Mouse (Mus musculus) ES-Bruce4 (cell line): ENCODE measurements at regions not wholly inside any gene's neighbourhood (a gene's known extent, or its start where the extent isn't known, plus 50 kb on each side); places are given as distances from the start of the nearest gene placed in this dataset.

Source experiments
- H3K27ac ChIP-seq: 2 replicates; pipeline ENCODE4 v1.5.1; 2012; ENCODE audit warnings: low read length, inconsistent platforms; ENCODE audit not compliant: insufficient read depth
- H3K27me3 ChIP-seq: 2 replicates; pipeline ENCODE4 v1.6.1; 2012; ENCODE audit warnings: mild to moderate bottlenecking, low read length, inconsistent platforms; ENCODE audit not compliant: control insufficient read depth, poor library complexity, insufficient read depth, severe bottlenecking
- H3K36me3 ChIP-seq: 2 replicates; pipeline ENCODE4 v1.6.1; 2012; ENCODE audit warnings: inconsistent platforms, mild to moderate bottlenecking, low read length, moderate library complexity; ENCODE audit not compliant: control insufficient read depth, poor library complexity, insufficient read depth, severe bottlenecking
- H3K4me1 ChIP-seq: one replicate; pipeline ENCODE4 v1.8.1; 2011; ENCODE audit warnings: low read length; ENCODE audit not compliant: control insufficient read depth, insufficient read depth
- H3K4me3 ChIP-seq: 2 replicates; pipeline ENCODE4 v1.5.1; 2011; ENCODE audit warnings: low read depth, mild to moderate bottlenecking, low read length
- H3K9ac ChIP-seq: 2 replicates; pipeline ENCODE4 v1.6.1; 2012; ENCODE audit warnings: low read depth, mild to moderate bottlenecking, inconsistent platforms; ENCODE audit not compliant: poor library complexity, severe bottlenecking
- H3K9me3 ChIP-seq: replicated peaks from 2 replicates; pipeline ENCODE4 v1.6.1; 2012; ENCODE audit warnings: mild to moderate bottlenecking, low read length, inconsistent platforms; ENCODE audit not compliant: control insufficient read depth, poor library complexity, insufficient read depth, severe bottlenecking
- CTCF ChIP-seq: IDR thresholded peaks from one replicate; pipeline ENCODE4 v1.8.1; 2011; ENCODE audit warnings: low read depth, low read length
- EP300 ChIP-seq: IDR thresholded peaks from 2 replicates; pipeline ENCODE4 v1.6.1; 2011; ENCODE audit warnings: low read depth, low read length; ENCODE audit not compliant: insufficient read depth
- POLR2A ChIP-seq: IDR thresholded peaks from one replicate; pipeline ENCODE4 v1.8.1; 2011; ENCODE audit warnings: low read length; ENCODE audit not compliant: insufficient read depth

DNA sequence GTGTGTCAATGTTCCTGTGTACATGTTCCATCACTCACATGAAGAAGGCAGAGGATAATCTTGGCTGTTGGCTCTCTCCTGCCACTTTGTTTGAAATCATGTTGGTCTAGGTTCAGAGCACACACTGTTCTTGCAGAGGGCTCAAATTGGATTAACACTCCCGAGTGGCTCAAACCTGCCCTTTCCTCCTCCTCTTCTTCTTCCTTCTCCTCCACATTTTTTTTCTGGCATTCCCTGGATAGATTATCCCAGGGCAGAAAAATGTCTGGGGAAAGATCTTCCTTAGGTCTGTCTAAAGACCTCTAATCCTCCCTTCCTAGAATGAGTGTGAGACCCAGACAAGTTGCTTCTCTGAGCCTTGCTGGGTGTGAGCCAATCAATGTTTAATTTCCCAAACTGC is 594.4 kb upstream of the 3110018I06Rik start:
- no peak for TF ChIP-seq CTCF
- TF ChIP-seq POLR2A, result no peak
- no peak for TF ChIP-seq EP300
- H3K27ac ChIP-seq, result no peak overlapping the region
- H3K36me3 ChIP-seq, result no peaks in the 10 kb centered on the region
- H3K9ac ChIP-seq, result no peak overlapping the region
- no peaks in the 10 kb centered on the region for H3K27me3 ChIP-seq
- no peaks in the 10 kb centered on the region for H3K9me3 ChIP-seq
- no peaks in the 10 kb centered on the region for H3K4me1 ChIP-seq
- no peak overlapping the region for H3K4me3 ChIP-seq

DNA sequence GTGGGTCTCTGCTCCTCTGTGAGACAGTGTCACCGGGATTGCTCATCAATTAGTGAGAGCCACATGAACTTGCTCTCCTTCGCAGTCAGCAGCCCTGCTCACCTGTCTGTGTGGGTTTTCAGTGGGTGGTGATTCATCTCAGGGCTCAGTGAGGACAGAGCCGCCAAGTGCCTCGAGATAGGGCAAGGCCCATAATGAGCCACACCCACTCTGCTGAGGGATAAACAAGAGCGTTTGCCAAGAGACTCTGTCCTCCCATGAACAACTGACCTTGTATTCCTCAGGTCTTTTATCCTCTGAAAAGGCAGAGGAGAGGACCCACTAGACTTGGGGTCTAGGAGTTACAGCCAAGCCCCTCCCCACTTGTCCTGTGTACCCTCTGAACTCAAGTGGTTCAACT is 584.2 kb upstream of the 3110018I06Rik start:
- Histone ChIP-seq H3K9ac (no peak overlapping the region), H3K27me3 (no peaks in the 10 kb centered on the region), H3K4me1 (no peaks in the 10 kb centered on the region), H3K4me3 (no peak overlapping the region), H3K36me3 (no peaks in the 10 kb centered on the region), H3K27ac (no peak overlapping the region), H3K9me3 (no peaks in the 10 kb centered on the region)
- no peak for TF ChIP-seq POLR2A
- no peak for TF ChIP-seq CTCF
- no peak for TF ChIP-seq EP300

DNA sequence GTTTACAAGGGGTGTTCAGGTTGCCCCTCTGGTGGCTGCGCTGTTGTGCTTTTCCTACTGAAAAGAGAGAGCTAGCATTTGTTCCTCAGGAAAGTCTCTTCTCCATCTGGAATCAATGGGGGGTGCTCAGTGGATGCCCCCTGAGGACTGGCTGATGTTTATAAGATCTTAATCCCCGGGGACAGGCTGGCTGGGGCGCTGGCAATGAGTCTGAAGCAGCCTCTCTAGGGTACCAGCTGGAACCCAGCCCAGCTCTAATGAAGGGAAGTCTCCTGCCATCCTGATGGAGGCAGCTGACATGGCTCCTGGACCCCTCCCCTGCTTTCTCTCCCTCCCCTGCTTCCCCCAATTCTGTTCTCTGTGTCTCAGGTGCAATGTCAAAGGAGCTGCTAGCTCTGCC is 575.6 kb upstream of the 3110018I06Rik start:
- Histone ChIP-seq H3K4me3 (no peak overlapping the region), H3K27me3 (no peaks in the 10 kb centered on the region), H3K4me1 (no peaks in the 10 kb centered on the region), H3K27ac (no peak overlapping the region), H3K36me3 (no peaks in the 10 kb centered on the region), H3K9me3 (no peaks in the 10 kb centered on the region), H3K9ac (no peak overlapping the region)
- TF ChIP-seq EP300 (no peak), POLR2A (no peak)

DNA sequence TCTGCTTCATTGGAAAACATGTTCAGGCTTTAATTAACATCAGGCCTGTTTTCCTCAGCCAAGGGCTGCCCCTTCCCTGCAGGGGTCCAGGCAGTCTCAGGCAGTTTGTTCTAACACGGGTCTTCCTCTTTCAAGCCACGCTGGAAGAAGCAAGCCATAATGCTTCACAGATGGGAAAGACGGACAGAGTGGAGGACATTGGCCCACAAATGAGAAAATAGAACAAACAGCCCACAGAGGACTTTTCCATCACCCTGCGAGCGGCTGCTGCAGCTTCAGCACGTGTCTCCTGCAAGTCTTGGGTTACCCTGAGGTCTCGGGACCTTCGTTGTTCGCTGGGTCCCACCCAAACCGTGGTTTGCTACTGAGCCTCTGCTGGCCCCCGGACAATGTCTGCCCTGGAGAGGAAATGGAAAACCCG is 565.9 kb upstream of the 3110018I06Rik start:
- Histone ChIP-seq H3K9me3 (no peaks in the 10 kb centered on the region), H3K27ac (no peak overlapping the region), H3K27me3 (no peaks in the 10 kb centered on the region), H3K4me1 (no peaks in the 10 kb centered on the region), H3K4me3 (no peak overlapping the region), H3K9ac (no peak overlapping the region), H3K36me3 (no peaks in the 10 kb centered on the region)
- TF ChIP-seq EP300, result no peak
- TF ChIP-seq CTCF, result no peak
- no peak for TF ChIP-seq POLR2A

DNA sequence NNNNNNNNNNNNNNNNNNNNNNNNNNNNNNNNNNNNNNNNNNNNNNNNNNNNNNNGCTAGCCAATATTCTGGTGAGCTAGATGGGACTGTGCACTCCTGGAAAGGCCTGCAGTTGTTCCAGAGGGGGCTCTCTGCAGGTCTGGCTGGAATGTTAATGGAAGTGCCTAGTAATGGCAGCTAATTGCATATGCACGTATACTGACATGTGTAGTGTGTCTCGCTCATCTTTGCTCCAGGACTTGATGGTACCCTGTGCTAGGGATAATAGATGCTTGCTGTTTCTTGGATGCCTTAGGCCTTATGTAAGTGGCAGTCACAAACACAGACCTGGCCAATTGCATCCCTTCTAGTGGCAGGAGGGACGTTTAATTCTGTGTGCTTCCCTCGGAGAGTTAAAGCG is 560.0 kb upstream of the 3110018I06Rik start:
- H3K4me3 ChIP-seq, result no peak overlapping the region
- H3K9me3 ChIP-seq, result no peaks in the 10 kb centered on the region
- no peaks in the 10 kb centered on the region for H3K4me1 ChIP-seq
- no peaks in the 10 kb centered on the region for H3K27me3 ChIP-seq
- no peak for TF ChIP-seq POLR2A
- TF ChIP-seq EP300, result no peak
- TF ChIP-seq CTCF, result no peak
- no peaks in the 10 kb centered on the region for H3K36me3 ChIP-seq
- H3K27ac ChIP-seq, result no peak overlapping the region
- H3K9ac ChIP-seq, result no peak overlapping the region

DNA sequence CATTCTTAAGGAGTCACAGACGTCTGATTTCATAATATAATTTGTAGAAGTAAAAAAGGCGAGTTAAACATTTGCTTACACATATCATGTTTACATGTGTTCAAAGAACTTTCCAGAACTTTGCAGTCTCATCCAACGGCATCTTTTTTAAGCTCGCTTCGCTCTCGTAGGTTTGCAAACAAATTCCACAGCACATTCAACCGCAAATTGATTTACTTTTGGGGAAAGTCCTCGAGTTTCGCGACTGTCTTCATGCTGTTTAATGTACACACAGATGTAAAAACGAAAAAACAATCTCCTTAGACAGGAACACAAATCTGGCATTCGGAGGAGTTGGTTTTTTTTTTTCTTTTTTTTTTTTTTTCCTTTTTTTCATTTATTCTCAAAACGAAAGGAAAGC is 559.3 kb upstream of the 3110018I06Rik start:
- H3K36me3 ChIP-seq, result no peaks in the 10 kb centered on the region
- no peak overlapping the region for H3K9ac ChIP-seq
- H3K27me3 ChIP-seq, result no peaks in the 10 kb centered on the region
- TF ChIP-seq CTCF (no peak), EP300 (no peak)
- no peaks in the 10 kb centered on the region for H3K9me3 ChIP-seq
- H3K4me1 ChIP-seq, result no peaks in the 10 kb centered on the region
- no peak overlapping the region for H3K27ac ChIP-seq
- H3K4me3 ChIP-seq, result no peak overlapping the region

DNA sequence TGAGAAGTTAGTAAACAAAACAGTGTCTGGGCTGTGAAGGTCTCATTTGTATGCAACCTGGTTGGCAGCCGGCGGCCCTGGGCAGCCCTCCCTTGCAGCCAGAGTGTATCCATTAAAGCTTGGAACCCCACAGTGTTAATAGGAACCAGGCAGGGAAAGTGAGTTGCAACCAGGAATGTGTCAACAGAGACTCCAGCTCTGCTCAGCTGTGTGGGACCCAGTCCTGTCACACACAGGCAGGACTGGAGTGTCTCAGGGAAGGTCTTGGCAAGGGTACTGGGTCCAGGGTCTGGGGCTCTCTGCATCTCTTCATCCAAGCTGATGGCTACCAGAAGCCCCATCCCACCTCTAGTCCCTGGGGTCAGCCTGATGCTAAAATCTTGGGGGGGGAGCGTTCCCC is 556.8 kb upstream of the 3110018I06Rik start:
- TF ChIP-seq POLR2A (no peak), CTCF (no peak), EP300 (no peak)
- H3K27me3 ChIP-seq, result no peaks in the 10 kb centered on the region
- no peak overlapping the region for H3K27ac ChIP-seq
- no peaks in the 10 kb centered on the region for H3K4me1 ChIP-seq
- no peaks in the 10 kb centered on the region for H3K9me3 ChIP-seq
- H3K36me3 ChIP-seq, result no peaks in the 10 kb centered on the region
- H3K4me3 ChIP-seq, result no peak overlapping the region
- H3K9ac ChIP-seq, result no peak overlapping the region
